8 mouse cellular contexts compared by ENCODE assay signal in the genomic region with DNA sequence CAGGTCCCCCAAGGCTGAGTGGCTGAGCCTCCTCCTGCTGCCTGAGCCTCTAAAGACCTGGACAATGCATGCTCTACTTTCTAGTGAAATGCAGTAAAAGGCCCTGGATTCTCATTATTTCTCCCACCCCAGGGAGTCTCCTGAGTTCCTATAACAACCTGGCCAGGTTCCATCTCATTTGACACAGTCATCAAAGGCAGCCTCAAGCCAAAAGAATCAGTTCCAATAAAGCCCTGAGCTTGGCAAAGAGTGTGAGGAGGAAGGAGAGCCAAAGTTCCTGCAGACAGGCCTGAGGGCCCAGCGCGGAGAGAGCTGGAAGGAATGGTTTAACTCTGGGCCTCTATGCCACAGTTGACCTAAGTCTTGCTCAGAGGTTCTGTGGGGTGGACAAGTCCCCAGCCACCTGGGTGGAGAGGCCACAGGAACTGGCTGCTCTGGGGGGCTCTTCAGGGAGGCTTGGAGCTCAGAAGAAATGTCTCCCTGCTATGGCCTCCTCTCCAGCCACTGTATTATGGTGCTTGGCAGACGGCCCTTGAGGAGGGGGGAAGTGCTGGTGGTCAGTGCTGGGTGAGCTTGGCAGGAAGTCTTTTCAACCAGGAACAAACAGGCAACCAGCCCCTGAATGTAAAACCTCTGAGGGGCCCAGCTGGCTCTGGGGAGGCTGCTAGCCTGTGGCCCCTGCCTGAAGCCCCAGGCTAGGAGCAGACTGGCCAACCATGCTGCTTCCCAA. TPM values are rescaled to one million over a fixed set of nuclear protein-coding genes. Genes with fewer than 3 reads are reported as not detected.
DNase-seq lines count a peak whose midpoint lies in the region; ATAC-seq lines count a peak whose summit lies in the region.

No protein-coding gene starts in this region.

- DNase-seq in urinary bladder, postnatal 14 days (ENCODE audit: low spot score) = peak; percentile 47
- DNase-seq in urinary bladder, postnatal 10 days (ENCODE audit: low spot score) = no peak
- DNase-seq in heart, postnatal 36 days = peak; percentile 27 to 40
- peak; percentile 71 to 80 for DNase-seq in layer of hippocampus, postnatal 10 days (ENCODE audit: low spot score in 2 of 2)
- DNase-seq in embryo, embryonic 10 days (ENCODE audit: low spot score) = no peak
- no peak for DNase-seq in T-cell, adult 2 months (ENCODE audit: low spot score)

- no peak overlapping the region for H3K9ac ChIP-seq in forebrain, embryonic 12.5 days
- H3K9ac ChIP-seq in midbrain, embryonic 15.5 days = no peak overlapping the region

- peaks cover 16% of the 10 kb centered on the region for H3K4me1 ChIP-seq in forebrain, embryonic 12.5 days
- H3K4me1 ChIP-seq in midbrain, embryonic 15.5 days = peaks cover 7% of the 10 kb centered on the region; the same call in 1 of the 2 replicates

- intact Hi-C loops in heart, postnatal 36 days (cut with DNase I) = no loop called here

- H3K4me3 ChIP-seq in forebrain, embryonic 12.5 days (replicated peaks) = no peak overlapping the region
- H3K4me3 ChIP-seq in midbrain, embryonic 15.5 days = no peak overlapping the region

- no peaks in the 10 kb centered on the region for H3K27me3 ChIP-seq in forebrain, embryonic 12.5 days
- no peaks in the 10 kb centered on the region for H3K27me3 ChIP-seq in midbrain, embryonic 15.5 days (replicated peaks)

- no peaks in the 10 kb centered on the region for H3K9me3 ChIP-seq in forebrain, embryonic 12.5 days
- no peaks in the 10 kb centered on the region for H3K9me3 ChIP-seq in midbrain, embryonic 15.5 days

- 62% methylated on average over 3 of the region's 3 CpGs for WGBS in forebrain, embryonic 12.5 days
- WGBS in midbrain, embryonic 15.5 days = 47% methylated on average over 3 of the region's 3 CpGs

- ATAC-seq in forebrain, embryonic 12.5 days (ENCODE audit: low FRiP score) = peak; percentile 36; the same call in 1 of the 2 replicates
- ATAC-seq in midbrain, embryonic 15.5 days (replicated peaks) = peak; percentile 87

- peak overlapping the region; percentile 86 for H3K27ac ChIP-seq in forebrain, embryonic 12.5 days
- peak overlapping the region; percentile 72 for H3K27ac ChIP-seq in midbrain, embryonic 15.5 days

- 0 out of 2 replicates have a peak overlapping the region, but pooled peaks have one; percentile 8 for H3K4me2 ChIP-seq in forebrain, embryonic 12.5 days
- H3K4me2 ChIP-seq in midbrain, embryonic 15.5 days = no peak overlapping the region

- H3K36me3 ChIP-seq in forebrain, embryonic 12.5 days (replicated peaks) = 0 out of 2 replicates have a peak, but pooled peaks cover 3% of the 10 kb centered on the region
- H3K36me3 ChIP-seq in midbrain, embryonic 15.5 days (replicated peaks) = no peaks in the 10 kb centered on the region

RNA-seq across cellular contexts. Expression of gene Sfxn5, which starts 30.7 kb away (rescaled TPM):
- polyA plus RNA-seq in forebrain, embryonic 12.5 days (2016; fragmentation: Nextera tagmentation; extraction: Ambion mirVana) = 16.8 and 17.2 TPM in 2 replicates
- 1 to 10 TPM; 3.4 to 4.1 TPM for total RNA-seq in heart, postnatal 36 days (2021)
- total RNA-seq in layer of hippocampus, postnatal 10 days (2021) = 100 to 1,000 TPM; 141 to 142 TPM
- polyA plus RNA-seq in midbrain, embryonic 15.5 days (2015; fragmentation: Nextera tagmentation; extraction: Ambion mirVana) = 26.0 and 29.5 TPM in 2 replicates

Comparison
In these comparisons a context has a peak if more than half of its experiments do, and no peak if none do; other contexts are left out.
1. DNase-seq: peak in urinary bladder, postnatal 14 days (single experiment), heart, postnatal 36 days (2 of 2) and layer of hippocampus, postnatal 10 days (2 of 2); none in urinary bladder, postnatal 10 days (single experiment), embryo, embryonic 10 days (single experiment) and T-cell, adult 2 months (single experiment).
2. RNA of gene Sfxn5, which starts 30.7 kb away (total RNA-seq): 141 to 142 TPM in layer of hippocampus, postnatal 10 days; 3.4 to 4.1 TPM in heart, postnatal 36 days; every median in the first group is over 10 times any median in the second.